Mouse (Mus musculus) lung, postnatal 36 days (tissue): ENCODE results near the gene Gm12845.
"Not testable (repeated sequence)": the region's sequence is repeated elsewhere in the genome, so short reads cannot be mapped to it uniquely, and the experiment has no call there.

ENCODE experiments used
- DNase-seq: peaks from one replicate; pipeline ENCODE4 v3.0.0; 2022; ENCODE audit warnings: mixed read lengths

Gene Gm12845

GRCm38 (mm10) chr4:117724112-117724511, at the start of gene Gm12845:
TSS of gene Gm12845 (plus strand) at chr4:117724412.
- DNase-seq: no peak

GRCm38 (mm10) chr4:117676903-117677302, 47.3 kb upstream of the Gm12845 start:
- DNase-seq: peak; percentile 87

GRCm38 (mm10) chr4:117680963-117681362, 43.2 kb upstream of the Gm12845 start:
- DNase-seq: no peak

- DNase-seq: peak; percentile 85
Measured at GRCm38 (mm10) chr4:117681931-117682461, 42.2 kb upstream of the Gm12845 start, which contains the start of gene Dmap1. TSS of gene Dmap1 (minus strand) at chr4:117682273.

- DNase-seq: no peak
Measured at GRCm38 (mm10) chr4:117682463-117682862, 41.7 kb upstream of the Gm12845 start.

- DNase-seq: peak; percentile 11
Measured at GRCm38 (mm10) chr4:117683048-117683768, 41.0 kb upstream of the Gm12845 start.

GRCm38 (mm10) chr4:117686354-117686753, 37.9 kb upstream of the Gm12845 start:
- no peak for DNase-seq

GRCm38 (mm10) chr4:117705361-117705760, 18.9 kb upstream of the Gm12845 start:
- DNase-seq: peak; percentile 61

GRCm38 (mm10) chr4:117708780-117709550, 15.2 kb upstream of the Gm12845 start:
- no peak for DNase-seq

- no peak for DNase-seq
Measured at GRCm38 (mm10) chr4:117712314-117712713, 11.9 kb upstream of the Gm12845 start.

GRCm38 (mm10) chr4:117713303-117714098, 10.7 kb upstream of the Gm12845 start:
- no peak for DNase-seq

- no peak for DNase-seq
Measured at GRCm38 (mm10) chr4:117731926-117732325, 7.7 kb downstream of the Gm12845 start.

- peak; percentile 4 for DNase-seq
Measured at GRCm38 (mm10) chr4:117737559-117737958, 13.3 kb downstream of the Gm12845 start.

GRCm38 (mm10) chr4:117752469-117752868, 28.3 kb downstream of the Gm12845 start:
- DNase-seq: not testable (repeated sequence)

- DNase-seq: no peak
Measured at GRCm38 (mm10) chr4:117760151-117760550, 35.9 kb downstream of the Gm12845 start.

- no peak for DNase-seq
Measured at GRCm38 (mm10) chr4:117765416-117765815, 41.2 kb downstream of the Gm12845 start, which contains the start of gene Klf17. TSS of gene Klf17 (minus strand) at chr4:117765648.

- DNase-seq: peak; percentile 90
Measured at GRCm38 (mm10) chr4:117770935-117771334, 46.7 kb downstream of the Gm12845 start.

- DNase-seq: no peak
Measured at GRCm38 (mm10) chr4:117772960-117773359, 48.7 kb downstream of the Gm12845 start.
